Mouse (Mus musculus) hindlimb bud, embryonic 11.5 days (tissue): ENCODE data around the gene Mapk12.

ENCODE experiments used
- DNase-seq: peaks from one replicate; pipeline ENCODE4 v3.0.0-alpha.2; 2012; ENCODE audit warnings: low read depth, low spot score; ENCODE audit errors: extremely low spot score

The Mapk12 gene

DNA sequence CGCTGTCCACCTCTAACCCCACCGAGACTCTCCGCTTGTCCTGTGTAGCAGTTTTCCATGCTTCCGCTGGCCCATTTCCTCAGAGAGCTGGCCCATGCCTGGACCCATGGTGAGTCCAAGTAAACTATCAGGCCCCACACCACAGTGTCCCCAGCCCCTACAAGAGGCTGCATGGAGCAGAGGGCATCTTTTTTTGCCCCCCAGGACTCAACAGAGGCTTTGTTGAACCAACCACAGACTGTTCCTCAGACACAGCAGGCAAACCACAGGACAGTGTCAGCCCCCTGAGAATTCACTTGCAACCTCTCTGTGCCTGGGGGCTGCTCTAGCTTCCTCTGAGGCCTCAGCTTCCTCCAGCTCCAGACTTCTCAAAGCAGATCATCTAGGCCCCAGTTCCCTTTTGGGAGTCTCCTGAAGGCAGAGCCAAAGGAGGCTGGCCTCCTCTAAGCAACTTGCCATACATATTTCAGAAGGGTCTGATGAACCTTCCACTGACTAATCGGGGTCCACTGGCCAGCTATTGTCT, 31.1 kb upstream of the Mapk12 start:
- DNase-seq: no peak

GRCm38 (mm10) chr15:89170102-89170501, 29.6 kb upstream of the Mapk12 start:
- no peak for DNase-seq

- DNase-seq: no peak
Measured at GRCm38 (mm10) chr15:89169431-89169830, 28.9 kb upstream of the Mapk12 start.

GRCm38 (mm10) chr15:89168922-89169321, 28.4 kb upstream of the Mapk12 start:
- no peak for DNase-seq

- no peak for DNase-seq
Measured at GRCm38 (mm10) chr15:89165478-89165877, 25.0 kb upstream of the Mapk12 start.

DNA sequence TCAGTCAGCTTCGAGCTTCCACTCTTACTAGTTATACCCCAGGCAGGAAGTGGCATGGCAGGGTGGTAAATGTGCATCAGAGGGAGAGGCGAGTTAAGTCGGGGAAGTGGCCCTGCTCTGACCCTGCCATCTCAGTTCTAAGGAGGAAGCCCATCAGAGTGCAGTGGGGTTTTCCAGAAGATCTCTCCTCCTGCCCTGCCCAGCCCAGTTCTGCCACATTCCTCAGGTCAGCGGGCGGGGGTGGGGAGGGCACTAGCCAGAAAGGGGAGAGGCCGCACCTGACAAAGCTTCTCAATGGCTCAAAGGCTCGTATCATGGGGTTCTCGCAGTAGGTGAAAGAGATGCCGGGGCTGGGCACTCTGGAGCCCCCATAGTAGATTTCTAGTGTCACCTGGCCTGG, 20.9 kb upstream of the Mapk12 start:
- DNase-seq: no peak

GRCm38 (mm10) chr15:89158516-89158915, 18.0 kb upstream of the Mapk12 start:
- DNase-seq: no peak

DNA sequence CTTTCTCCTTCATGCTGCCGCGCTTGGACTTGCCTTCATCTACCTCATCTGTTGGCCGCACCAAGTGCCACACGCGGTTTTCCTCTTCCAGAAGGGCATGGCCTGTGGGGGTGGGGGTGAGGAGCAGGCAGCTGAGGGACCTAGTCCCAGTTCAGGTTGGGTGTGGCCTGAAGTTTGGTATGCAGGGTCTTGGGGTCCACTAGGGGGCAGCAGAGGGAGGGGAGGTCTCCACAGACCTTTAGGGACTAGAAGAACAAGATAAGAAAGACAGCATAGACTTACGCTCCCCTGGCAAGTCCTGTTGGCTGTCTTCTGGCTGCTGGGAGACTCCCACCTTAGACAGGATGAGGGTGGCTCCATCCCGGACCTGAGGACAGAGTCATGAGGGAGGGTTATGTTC, 17.5 kb upstream of the Mapk12 start:
- DNase-seq: no peak

- DNase-seq: no peak
Measured at GRCm38 (mm10) chr15:89152312-89152711, 11.8 kb upstream of the Mapk12 start.

GRCm38 (mm10) chr15:89150041-89150390, 9.5 kb upstream of the Mapk12 start:
- DNase-seq: no peak

DNA sequence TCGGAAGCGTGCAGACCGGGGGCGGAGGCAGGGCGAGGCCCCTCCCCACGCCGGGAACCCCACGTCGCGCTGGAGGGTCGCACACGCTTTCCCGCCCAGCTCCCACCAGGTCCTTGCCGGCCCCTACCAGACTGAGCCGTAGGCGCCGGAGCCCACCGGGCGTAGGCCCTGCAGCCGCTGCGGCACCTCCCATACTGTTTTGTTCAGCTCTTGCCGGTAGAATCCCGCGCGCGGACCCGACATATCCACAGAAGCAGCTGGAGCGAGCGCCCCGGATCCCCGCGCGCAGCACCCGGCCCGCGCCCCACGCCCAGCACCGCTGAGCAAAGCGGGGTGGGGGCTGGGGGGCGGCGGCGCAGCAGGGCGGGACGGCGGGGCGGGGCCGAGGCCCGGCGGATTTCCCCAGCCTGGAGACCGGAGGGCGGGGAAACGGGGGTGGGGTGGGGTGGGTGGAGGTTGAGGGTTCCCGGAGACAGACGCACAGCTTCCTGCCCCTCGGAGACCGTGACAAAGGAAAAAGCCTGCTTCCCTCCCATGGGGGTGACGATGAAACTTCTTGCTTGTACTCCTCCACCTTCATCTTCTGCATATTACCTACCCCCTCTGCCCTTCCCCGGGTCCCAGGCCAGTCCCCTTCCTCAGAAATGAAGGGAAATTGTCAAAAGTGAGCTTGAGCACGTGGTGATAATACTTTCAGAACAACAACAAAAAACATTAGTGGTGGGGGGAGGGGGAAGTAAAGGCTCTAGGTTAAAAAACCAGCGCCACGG, 9.0 kb upstream of the Mapk12 start, which contains the start of gene Mapk11:
Gene Mapk11, minus strand, starts transcription at position 358 of the 770 bp plus-strand sequence.
- no peak for DNase-seq

DNA sequence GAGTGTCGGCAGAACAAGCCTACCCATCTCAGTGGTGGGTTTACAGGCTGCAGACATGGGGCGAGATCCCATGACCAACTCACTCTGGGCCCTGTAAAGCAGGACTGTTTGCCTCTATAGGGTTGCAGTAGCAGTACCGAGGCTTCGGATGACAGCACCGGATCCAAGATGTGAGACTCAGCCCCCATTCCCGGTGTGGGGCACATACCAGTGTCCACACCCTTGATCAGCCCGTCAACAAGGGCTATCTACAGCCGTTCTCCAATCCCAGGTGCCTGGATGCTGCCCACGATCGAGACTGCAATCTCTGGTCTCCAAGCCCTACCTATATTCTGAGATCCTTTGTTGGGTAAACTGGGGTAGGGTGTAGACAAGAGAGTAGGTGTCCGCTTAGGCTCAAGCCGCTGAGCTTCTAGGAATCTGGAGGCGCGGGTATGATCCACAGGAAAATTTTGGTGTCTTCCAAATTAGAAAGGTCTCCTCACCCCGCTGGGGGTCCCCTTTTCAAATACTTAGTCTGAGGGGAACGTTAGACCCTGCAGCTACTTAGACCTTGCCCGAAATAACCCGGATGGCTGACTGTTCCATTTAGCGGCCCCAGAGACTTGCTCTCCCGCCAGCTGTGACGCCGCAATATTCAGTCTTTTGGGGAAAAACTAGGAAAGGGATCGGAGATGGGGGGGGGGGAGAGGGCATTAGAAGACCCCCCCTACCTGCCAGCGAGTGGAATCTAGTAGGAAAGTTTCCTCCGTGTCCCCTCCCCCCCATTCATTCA, 8.2 kb upstream of the Mapk12 start:
- DNase-seq: no peak

GRCm38 (mm10) chr15:89147895-89148294, 7.4 kb upstream of the Mapk12 start:
- no peak for DNase-seq

DNA sequence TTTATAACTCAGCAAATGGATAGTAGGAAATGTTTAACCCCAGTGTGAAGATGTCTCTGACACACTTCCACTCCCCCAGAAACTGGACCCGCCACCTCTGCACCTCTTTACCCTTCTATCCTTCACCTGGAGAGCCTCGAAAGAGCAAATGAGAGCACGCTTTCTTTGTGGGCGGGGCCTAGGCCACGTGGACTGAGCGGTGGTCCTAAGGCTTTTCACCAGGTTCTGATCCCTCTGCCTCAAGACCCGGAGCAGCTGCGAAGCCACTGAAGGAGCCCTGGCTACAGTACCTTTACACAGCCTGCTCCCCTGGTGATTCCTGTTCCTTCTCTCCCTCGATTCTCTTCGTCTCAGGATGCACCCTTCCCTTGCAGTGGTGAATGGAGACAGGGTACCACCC, 7.0 kb upstream of the Mapk12 start:
- no peak for DNase-seq

GRCm38 (mm10) chr15:89147024-89147423, 6.5 kb upstream of the Mapk12 start:
- DNase-seq: no peak

DNA sequence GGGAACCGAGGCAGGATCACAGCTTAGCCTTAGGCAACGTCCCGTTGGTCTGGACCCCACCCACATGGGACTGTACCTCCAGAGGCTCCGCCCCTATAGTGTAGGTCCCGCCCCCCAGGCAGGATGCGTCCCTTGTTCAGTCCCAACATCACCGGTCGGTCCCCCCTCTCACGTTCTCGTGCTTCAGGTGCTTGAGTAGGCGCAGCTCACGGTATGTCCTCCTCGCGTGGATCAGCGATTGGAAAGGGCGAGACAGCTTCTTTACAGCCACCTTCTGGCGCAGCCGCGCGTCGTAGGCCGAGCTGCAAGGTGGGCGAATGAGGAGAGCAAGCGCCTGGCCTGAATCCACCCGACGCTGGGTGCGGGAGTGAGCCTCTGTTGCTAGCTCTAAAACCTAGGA, 6.0 kb upstream of the Mapk12 start:
- no peak for DNase-seq

GRCm38 (mm10) chr15:89145813-89146350, 5.4 kb upstream of the Mapk12 start:
- DNase-seq: no peak

GRCm38 (mm10) chr15:89144965-89145364, 4.5 kb upstream of the Mapk12 start:
- no peak for DNase-seq

DNA sequence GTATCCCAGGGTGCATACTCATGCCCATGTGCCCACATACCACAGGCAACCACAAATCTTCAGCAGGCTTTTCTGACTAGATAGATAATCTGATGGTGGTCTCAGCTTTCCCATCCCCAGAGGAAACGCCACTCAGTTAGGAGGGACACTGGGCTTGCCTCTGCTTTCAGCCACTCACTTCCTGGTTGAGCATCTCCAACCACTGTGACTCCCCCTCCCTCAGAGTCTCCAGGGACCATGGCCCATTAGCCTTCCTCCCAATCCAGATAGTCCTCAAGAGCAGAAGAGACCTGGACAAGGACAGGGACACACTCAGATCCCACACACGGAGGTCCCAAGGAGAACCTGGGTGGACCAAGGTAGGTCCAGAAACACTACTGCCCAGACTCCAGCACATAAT, 2.6 kb upstream of the Mapk12 start:
- DNase-seq: no peak

- no peak for DNase-seq
Measured at GRCm38 (mm10) chr15:89141905-89142304, 1.4 kb upstream of the Mapk12 start.

- DNase-seq: no peak
Measured at GRCm38 (mm10) chr15:89141443-89141842, 940 bp upstream of the Mapk12 start.
